Mouse (Mus musculus) intestine, embryonic 14.5 days (tissue): ENCODE data around the gene Nfix. TPM values are rescaled to one million over a fixed set of nuclear protein-coding genes. Genes with fewer than 3 reads are reported as not detected.
"Not testable (repeated sequence)": the region's sequence is repeated elsewhere in the genome, so short reads cannot be mapped to it uniquely, and the experiment has no call there.

Source experiments
- ATAC-seq: fragments of 200-750 bp; cut with Nextera tagmentation; replicated peaks from 2 replicates; pipeline ENCODE4 v1.8.0; 2017; ENCODE audit warnings: low read depth, moderate number of reproducible peaks, moderate TSS enrichment, moderate library complexity; ENCODE audit not compliant: low FRiP score, low TSS enrichment
- DNase-seq: peaks from one replicate; pipeline ENCODE4 v3.0.0-alpha.2; 2018; ENCODE audit warnings: low spot score
- H3K27ac ChIP-seq: fragments of 300-500 bp; sonication (generic); 2 replicates; pipeline ENCODE4 v1.5.1; 2014; ENCODE audit warnings: low read depth, mild to moderate bottlenecking, control low read depth
- H3K27me3 ChIP-seq: fragments of 300-500 bp; sonication (generic); replicated peaks from 2 replicates; pipeline ENCODE4 v1.6.1; 2014; ENCODE audit warnings: low read length, control low read depth; ENCODE audit not compliant: control insufficient read depth, insufficient read depth
- H3K36me3 ChIP-seq: fragments of 300-500 bp; sonication (generic); 2 replicates; pipeline ENCODE4 v1.6.1; 2014; ENCODE audit warnings: low read length, control low read depth; ENCODE audit not compliant: control insufficient read depth, insufficient read depth
- H3K4me1 ChIP-seq: fragments of 300-500 bp; sonication (generic); replicated peaks from 2 replicates; pipeline ENCODE4 v1.6.1; 2014; ENCODE audit warnings: low read length, control low read depth, mixed read lengths; ENCODE audit not compliant: control insufficient read depth, insufficient read depth
- H3K4me2 ChIP-seq: fragments of 300-500 bp; sonication (generic); 2 replicates; pipeline ENCODE4 v1.6.1; 2014; ENCODE audit warnings: low read length
- H3K4me3 ChIP-seq: fragments of 300-500 bp; sonication (generic); 2 replicates; pipeline ENCODE4 v1.5.1; 2014; ENCODE audit warnings: low read depth, low read length, control low read depth, mixed read lengths
- H3K9ac ChIP-seq: fragments of 300-500 bp; sonication (generic); 2 replicates; pipeline ENCODE4 v1.6.1; 2014; ENCODE audit warnings: mild to moderate bottlenecking, low read length
- H3K9me3 ChIP-seq: fragments of 300-500 bp; sonication (generic); 2 replicates; pipeline ENCODE4 v1.6.1; 2016; ENCODE audit warnings: low read length, control low read depth; ENCODE audit not compliant: control insufficient read depth
- WGBS: fragments of 180-500 bp; shearing (Covaris S2); extraction: QIAGEN DNeasy Blood & Tissue Kit; methylation state at CpG from one replicate; pipeline ENCODE4 v1.1.7; 2014; 5-methylcytosine and 5-hydroxymethylcytosine counted together
- polyA plus RNA-seq: library from polyadenylated mRNA; unstranded; fragments of >200 nt; fragmentation: Nextera tagmentation; extraction: Ambion mirVana; gene quantifications from 2 replicates; pipeline ENCODE4 v1.2.1, GENCODE M21; 2014

Nfix gene
- polyA plus RNA-seq, 1 experiment from 2014 or later = 14.4 TPM

- H3K4me3 ChIP-seq = peak overlapping the region; percentile 98
Measured at GRCm38 (mm10) chr8:84687003-84687704, 113.0 kb downstream of the Nfix start.

GRCm38 (mm10) chr8:84686191-84687002 is 113.7 kb downstream of the Nfix start, which contains the start of gene Trmt1:
Gene Trmt1, plus strand, starts transcription at chr8:84686307.
- peaks cover 31% of the 10 kb centered on the region for H3K36me3 ChIP-seq
- H3K27ac ChIP-seq = peak within 1 kb of the TSS; percentile 92
- WGBS = 11% methylated on average over 20 of the region's 20 CpGs
- ATAC-seq = peak; percentile 20; the same call in 1 of the 2 replicates
- H3K9me3 ChIP-seq = no peaks in the 10 kb centered on the region
- H3K9ac ChIP-seq = peak within 1 kb of the TSS; percentile 97
- no peaks in the 10 kb centered on the region for H3K27me3 ChIP-seq
- H3K4me3 ChIP-seq = peak within 1 kb of the TSS; percentile 98
- H3K4me2 ChIP-seq = peak within 1 kb of the TSS; percentile 88
- DNase-seq = peak; percentile 55
- H3K4me1 ChIP-seq = peaks cover 30% of the 10 kb centered on the region

More at GRCm38 (mm10) chr8:84687003-84687704, 113.0 kb downstream of the Nfix start:
- Histone ChIP-seq H3K4me1 (peaks cover 30% of the 10 kb centered on the region), H3K27ac (peak overlapping the region; percentile 92), H3K27me3 (no peaks in the 10 kb centered on the region), H3K9me3 (no peaks in the 10 kb centered on the region), H3K36me3 (peaks cover 31% of the 10 kb centered on the region), H3K4me2 (peak overlapping the region; percentile 88), H3K9ac (peak overlapping the region; percentile 97)
- ATAC-seq (peak; percentile 53), DNase-seq (peak; percentile 75)
- WGBS = under 1% methylated on average over 45 of the region's 62 CpGs

DNA sequence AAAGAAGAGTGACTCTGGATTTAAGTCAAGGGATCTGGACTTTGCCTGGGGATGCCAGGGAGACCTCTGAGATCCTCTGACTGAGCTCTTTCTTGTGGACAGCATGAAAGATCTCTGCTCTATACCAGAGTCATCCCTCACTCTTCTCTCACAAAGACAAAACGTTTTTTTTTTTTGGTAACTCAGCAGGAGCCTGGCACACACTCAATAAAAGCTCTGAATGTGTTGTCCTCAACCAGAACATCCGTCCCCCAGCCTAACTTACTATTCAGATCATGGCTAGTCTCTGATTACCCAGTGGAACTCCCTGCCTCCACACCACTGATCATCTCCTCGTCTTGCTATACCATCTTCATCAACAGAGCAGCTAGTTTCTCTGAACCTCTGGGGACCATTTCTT is 115.6 kb downstream of the Nfix start:
- Histone ChIP-seq H3K4me2 (no peak overlapping the region), H3K9ac (no peak overlapping the region), H3K9me3 (no peaks in the 10 kb centered on the region), H3K27ac (no peak overlapping the region), H3K36me3 (peaks cover 21% of the 10 kb centered on the region), H3K4me1 (peaks cover 24% of the 10 kb centered on the region), H3K27me3 (no peaks in the 10 kb centered on the region), H3K4me3 (no peak overlapping the region)
- DNase-seq (no peak), ATAC-seq (no peak)
- WGBS = 65% methylated on average over 3 of the region's 3 CpGs

- no peak for DNase-seq
- 80% methylated on average over 2 of the region's 2 CpGs for WGBS
Measured at GRCm38 (mm10) chr8:84682257-84682656, 117.9 kb downstream of the Nfix start.

GRCm38 (mm10) chr8:84681476-84681875 is 118.7 kb downstream of the Nfix start:
- Histone ChIP-seq H3K4me1 (peaks cover 13% of the 10 kb centered on the region), H3K27ac (no peak overlapping the region), H3K4me3 (no peak overlapping the region), H3K27me3 (no peaks in the 10 kb centered on the region), H3K4me2 (no peak overlapping the region), H3K36me3 (peaks cover 30% of the 10 kb centered on the region), H3K9ac (no peak overlapping the region), H3K9me3 (no peaks in the 10 kb centered on the region)
- 89% methylated on average over 2 of the region's 2 CpGs for WGBS
- ATAC-seq (no peak), DNase-seq (no peak)

More at GRCm38 (mm10) chr8:84682257-84682656, 117.9 kb downstream of the Nfix start:
- H3K9me3 ChIP-seq = no peaks in the 10 kb centered on the region
- H3K4me2 ChIP-seq = no peak overlapping the region
- H3K36me3 ChIP-seq = peaks cover 29% of the 10 kb centered on the region
- no peak overlapping the region for H3K27ac ChIP-seq
- H3K4me3 ChIP-seq = no peak overlapping the region
- ATAC-seq = no peak
- no peaks in the 10 kb centered on the region for H3K27me3 ChIP-seq
- H3K4me1 ChIP-seq = peaks cover 14% of the 10 kb centered on the region
- no peak overlapping the region for H3K9ac ChIP-seq

GRCm38 (mm10) chr8:84677305-84677704 is 122.8 kb downstream of the Nfix start:
- whole genome bisulfite sequencing = 97% methylated on average over 5 of the region's 5 CpGs
- Histone ChIP-seq H3K27ac (no peak overlapping the region), H3K4me2 (no peak overlapping the region), H3K4me3 (no peak overlapping the region), H3K27me3 (no peaks in the 10 kb centered on the region), H3K36me3 (peaks cover 57% of the 10 kb centered on the region), H3K9ac (no peak overlapping the region), H3K9me3 (no peaks in the 10 kb centered on the region), H3K4me1 (no peaks in the 10 kb centered on the region)
- ATAC-seq = no peak
- no peak for DNase-seq

DNA sequence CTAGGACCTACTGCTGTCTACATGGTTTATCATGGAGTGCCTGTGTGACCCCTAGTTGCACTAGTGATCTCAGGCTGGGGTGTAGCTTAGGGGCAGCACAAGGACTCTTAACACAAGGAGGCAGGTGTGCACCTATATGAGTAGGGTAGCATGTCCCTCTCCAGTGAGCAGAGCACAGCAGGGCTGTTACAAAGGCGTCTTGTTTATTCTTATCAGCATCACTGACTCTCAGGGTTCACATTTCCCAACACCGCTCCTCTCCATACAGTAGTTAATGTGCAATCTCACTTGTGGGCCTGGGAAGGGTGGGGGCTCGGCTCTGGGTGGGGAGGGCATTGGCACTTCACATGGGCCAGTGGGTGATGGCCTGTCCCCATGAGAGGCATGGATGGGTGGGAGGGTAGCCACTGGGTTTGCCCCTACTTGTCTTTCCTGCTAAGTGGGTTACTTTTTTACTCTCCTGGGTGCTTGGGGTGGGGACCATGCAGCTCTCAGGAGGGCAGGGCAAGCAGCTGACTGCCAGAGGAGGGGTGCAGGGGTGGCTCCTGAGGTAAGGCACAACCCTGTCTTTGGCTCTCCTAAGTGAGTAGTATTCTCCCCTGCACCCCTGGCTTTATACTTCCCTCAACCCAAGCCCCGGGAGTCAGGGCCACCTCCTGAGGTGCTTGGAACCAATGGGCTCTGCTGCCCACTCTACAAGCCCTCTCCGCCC is 129.7 kb downstream of the Nfix start:
- peaks cover 58% of the 10 kb centered on the region for H3K36me3 ChIP-seq
- peak; percentile 58 for DNase-seq
- WGBS = 78% methylated on average over 4 of the region's 5 CpGs

DNA sequence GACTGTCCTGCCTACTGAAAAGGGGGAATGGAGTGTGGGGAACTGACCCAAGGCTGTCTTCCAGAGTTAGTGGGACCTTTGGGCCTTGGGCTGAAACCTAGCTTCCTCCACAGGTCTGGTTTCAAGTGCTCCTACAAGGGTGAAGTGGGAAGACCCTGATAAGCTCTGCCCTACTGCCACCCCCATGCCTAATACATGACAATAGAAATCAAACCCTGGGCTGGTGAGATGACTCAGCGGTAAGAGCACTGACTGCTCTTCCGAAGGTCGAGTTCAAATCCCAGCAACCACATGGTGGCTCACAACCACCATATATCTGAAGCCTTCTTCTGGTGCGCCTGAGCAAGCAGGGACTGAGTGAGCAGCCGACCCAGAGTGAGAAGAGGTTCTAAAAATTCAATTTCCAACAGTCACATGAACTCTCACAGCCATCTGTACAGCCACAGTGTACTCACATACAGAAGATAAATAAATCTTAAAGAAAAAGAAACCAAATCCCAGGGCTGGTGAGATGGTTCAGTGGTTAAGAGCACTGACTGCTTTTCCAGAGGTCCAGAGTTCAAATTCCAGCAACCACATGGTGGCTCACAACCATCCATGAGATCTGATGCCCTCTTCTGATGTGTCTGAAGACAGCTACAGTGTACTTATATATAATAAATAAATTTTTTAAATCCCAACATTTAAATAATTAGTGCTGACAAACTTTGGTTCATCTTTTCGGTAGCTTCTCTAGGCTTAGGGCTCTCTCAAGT is 131.2 kb downstream of the Nfix start:
- H3K9ac ChIP-seq = no peak overlapping the region
- no peak overlapping the region for H3K4me3 ChIP-seq
- H3K4me1 ChIP-seq = 0 out of 2 replicates have a peak, but pooled peaks cover 5% of the 10 kb centered on the region
- H3K27ac ChIP-seq = no peak overlapping the region
- no peak for ATAC-seq
- H3K36me3 ChIP-seq = peaks cover 44% of the 10 kb centered on the region
- no peaks in the 10 kb centered on the region for H3K9me3 ChIP-seq
- H3K27me3 ChIP-seq = no peaks in the 10 kb centered on the region
- DNase-seq = no peak
- 81% methylated on average over 6 of the region's 6 CpGs for WGBS
- H3K4me2 ChIP-seq = no peak overlapping the region

More for the DNA sequence above, 129.7 kb downstream of the Nfix start:
- H3K9ac ChIP-seq, H3K27me3 ChIP-seq, H3K4me3 ChIP-seq, H3K9me3 ChIP-seq, H3K4me1 ChIP-seq, H3K27ac ChIP-seq, ATAC-seq, H3K4me2 ChIP-seq: not testable (repeated sequence)
